Mouse (Mus musculus) MEL (cell line): Measurements from ENCODE around the gene Snrnp35.

Experiments used
- CTCF ChIP-seq, 3 experiments: IDR thresholded peaks in 2 of 3; conservative IDR thresholded peaks in 1 of 3; 2 replicates each; pipeline ENCODE4 v1.5.1; 2011 to 2012; ENCODE audit warnings: low read length in 3 of 3, low read depth in 2 of 3, mild to moderate bottlenecking in 2 of 3, improper control_type of control experiment in 1 of 3, inconsistent platforms in 1 of 3, mixed read lengths in 1 of 3, moderate library complexity in 1 of 3; ENCODE audit not compliant: control insufficient read depth in 1 of 3, insufficient read depth in 1 of 3, poor library complexity in 1 of 3, severe bottlenecking in 1 of 3
- ELF1 ChIP-seq: IDR thresholded peaks from 2 replicates; pipeline ENCODE4 v1.6.1; 2014; ENCODE audit warnings: low read depth, mild to moderate bottlenecking, inconsistent platforms, low read length, improper control_type of control experiment, moderate library complexity
- EP300 ChIP-seq, 2 experiments: IDR thresholded peaks; 2 replicates each; pipeline ENCODE4 v1.6.1; 2011; ENCODE audit warnings: improper control_type of control experiment in 2 of 2, low read length in 2 of 2, low read depth in 1 of 2, mild to moderate bottlenecking in 1 of 2
- ETS1 ChIP-seq: IDR thresholded peaks from 2 replicates; pipeline ENCODE4 v1.6.1; 2012; ENCODE audit warnings: low read depth, mild to moderate bottlenecking, inconsistent platforms, low read length, improper control_type of control experiment, moderate library complexity
- MAFK ChIP-seq: IDR thresholded peaks from 2 replicates; pipeline ENCODE4 v1.6.1; 2011; ENCODE audit warnings: low read depth, mild to moderate bottlenecking, low read length, improper control_type of control experiment, borderline replicate concordance
- MEF2A ChIP-seq: IDR thresholded peaks from 2 replicates; pipeline ENCODE4 v1.6.1; 2014; ENCODE audit warnings: low read depth, mild to moderate bottlenecking, inconsistent platforms, low read length, improper control_type of control experiment; ENCODE audit not compliant: poor library complexity, insufficient replicate concordance, severe bottlenecking; ENCODE audit errors: extremely low read depth
- POLR2A ChIP-seq, 2 experiments: IDR thresholded peaks; 2 replicates each; pipeline ENCODE4 v1.6.1; 2011 to 2012; ENCODE audit warnings: low read length in 2 of 2, mild to moderate bottlenecking in 2 of 2, control low read depth in 1 of 2, improper control_type of control experiment in 1 of 2, low read depth in 1 of 2, moderate library complexity in 1 of 2; ENCODE audit not compliant: control insufficient read depth in 1 of 2, insufficient read depth in 1 of 2, poor library complexity in 1 of 2
- UBTF ChIP-seq: IDR thresholded peaks from 2 replicates; pipeline ENCODE4 v1.6.1; 2012; ENCODE audit warnings: low read depth, mild to moderate bottlenecking, inconsistent platforms, low read length, improper control_type of control experiment, moderate library complexity, borderline replicate concordance; ENCODE audit not compliant: insufficient read depth

DNA sequence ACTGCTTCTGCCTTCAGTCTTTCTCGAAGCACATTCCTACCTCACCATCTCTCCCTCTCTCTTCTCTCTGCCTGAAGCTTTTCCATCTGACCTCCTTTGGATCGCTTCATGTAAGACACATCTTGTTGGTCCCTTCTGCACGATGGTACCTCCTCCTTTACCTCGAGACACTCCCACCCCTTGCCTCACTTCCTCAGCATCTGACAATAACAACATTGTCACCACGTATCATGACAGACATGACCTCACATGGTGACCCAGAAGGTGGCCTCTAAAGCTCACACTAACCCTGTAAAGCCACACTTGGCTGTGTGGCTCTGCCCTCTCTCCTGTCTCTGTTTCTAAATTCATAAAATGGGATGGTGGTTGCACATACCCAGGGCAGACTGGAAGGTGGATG, 32.9 kb downstream of the Snrnp35 start:
- TF ChIP-seq POLR2A (IDR thresholded peaks at IDR 0.05; ENCODE audit: control insufficient read depth in 1 of 2, insufficient read depth in 1 of 2, low read depth in 1 of 2, low read length in 2 of 2, poor library complexity in 1 of 2) (no peak), MEF2A (no peak), CTCF (IDR thresholded peaks at IDR 0.05 in 2 of 3, conservative IDR thresholded peaks at IDR 0.05 in 1 of 3; ENCODE audit: control insufficient read depth in 1 of 3, insufficient read depth in 1 of 3, low read depth in 2 of 3, low read length in 3 of 3, poor library complexity in 1 of 3, severe bottlenecking in 1 of 3) (no peak), ETS1 (no peak), ELF1 (no peak), MAFK (no peak), UBTF (no peak), EP300 (IDR thresholded peaks at IDR 0.05; ENCODE audit: low read depth in 1 of 2, low read length in 2 of 2) (no peak)
